In genomic region chr7:143463865-143464415, GRCm38 (mm10) we compare ENCODE assay signal across 8 mouse cellular contexts. TPM values are rescaled to one million over a fixed set of nuclear protein-coding genes. Genes with fewer than 3 reads are reported as not detected.
DNase-seq lines count a peak whose midpoint lies in the region; ATAC-seq and TF ChIP-seq lines count a peak whose summit lies in the region.

No protein-coding gene starts in this region.

- WGBS in forebrain, embryonic 14.5 days: 37% methylated on average over 11 of the region's 11 CpGs
- 42% methylated on average over 11 of the region's 11 CpGs for WGBS in forebrain, embryonic 16.5 days
- 34% methylated on average over 11 of the region's 11 CpGs for WGBS in hindbrain, embryonic 14.5 days
- WGBS in midbrain, postnatal 0 days: 34% methylated on average over 11 of the region's 11 CpGs

- peaks cover 11% of the 10 kb centered on the region; the same call in 1 of the 2 replicates for H3K27me3 ChIP-seq in forebrain, embryonic 14.5 days (replicated peaks; ENCODE audit: control insufficient read depth, insufficient read depth, low read length)
- H3K27me3 ChIP-seq in forebrain, embryonic 16.5 days (replicated peaks; ENCODE audit: control insufficient read depth, insufficient read depth, low read length): peaks cover 22% of the 10 kb centered on the region
- H3K27me3 ChIP-seq in hindbrain, embryonic 14.5 days (ENCODE audit: control insufficient read depth, insufficient read depth, low read length): peaks cover 4% of the 10 kb centered on the region; the same call in 1 of the 2 replicates
- no peaks in the 10 kb centered on the region for H3K27me3 ChIP-seq in midbrain, postnatal 0 days (ENCODE audit: insufficient read depth, low read length)

- TF ChIP-seq CTCF in midbrain, postnatal 0 days (IDR thresholded peaks at IDR 0.05): peak; percentile 90

- ATAC-seq in forebrain, embryonic 14.5 days: no peak
- ATAC-seq in forebrain, embryonic 16.5 days: no peak
- no peak for ATAC-seq in hindbrain, embryonic 14.5 days (ENCODE audit: low FRiP score)
- no peak for ATAC-seq in midbrain, postnatal 0 days (ENCODE audit: low FRiP score)

- peaks cover 10% of the 10 kb centered on the region for H3K4me1 ChIP-seq in forebrain, embryonic 14.5 days (ENCODE audit: control insufficient read depth, insufficient read depth, low read length)
- H3K4me1 ChIP-seq in forebrain, embryonic 16.5 days (replicated peaks; ENCODE audit: control insufficient read depth, insufficient read depth, low read length): peaks cover 14% of the 10 kb centered on the region
- peaks cover 21% of the 10 kb centered on the region for H3K4me1 ChIP-seq in hindbrain, embryonic 14.5 days (replicated peaks; ENCODE audit: control insufficient read depth, insufficient read depth, low read length)
- H3K4me1 ChIP-seq in midbrain, postnatal 0 days (ENCODE audit: insufficient read depth, low read length): peaks cover 3% of the 10 kb centered on the region

- H3K4me2 ChIP-seq in forebrain, embryonic 14.5 days (ENCODE audit: low read length): no peak overlapping the region
- H3K4me2 ChIP-seq in forebrain, embryonic 16.5 days (ENCODE audit: low read length): no peak overlapping the region
- no peak overlapping the region; the same call in 1 of the 2 replicates for H3K4me2 ChIP-seq in hindbrain, embryonic 14.5 days (replicated peaks)
- H3K4me2 ChIP-seq in midbrain, postnatal 0 days (ENCODE audit: low read depth, low read length, poor library complexity, severe bottlenecking): no peak overlapping the region

- intact Hi-C loops in left cerebral cortex, postnatal 25 days (cut with DNase I): loop anchor here (2.0 kb wide), 1 partner anchor 171 kb away; no protein-coding TSS in a partner anchor

- peaks cover 6% of the 10 kb centered on the region; the same call in 1 of the 2 replicates for H3K9me3 ChIP-seq in forebrain, embryonic 14.5 days (replicated peaks; ENCODE audit: control insufficient read depth, low read length)
- H3K9me3 ChIP-seq in forebrain, embryonic 16.5 days (ENCODE audit: control insufficient read depth, low read length): peaks cover 14% of the 10 kb centered on the region; the same call in 1 of the 2 replicates
- peaks cover 21% of the 10 kb centered on the region; the same call in 1 of the 2 replicates for H3K9me3 ChIP-seq in hindbrain, embryonic 14.5 days (ENCODE audit: control insufficient read depth, low read length)
- peaks cover 8% of the 10 kb centered on the region; the same call in 1 of the 2 replicates for H3K9me3 ChIP-seq in midbrain, postnatal 0 days (ENCODE audit: low read length)

- DNase-seq in forebrain, embryonic 14.5 days (ENCODE audit: low spot score): peak; percentile 83
- peak; percentile 55 for DNase-seq in c-Kit-positive CD71-negative TER-119-negative erythroid progenitor cells, embryonic 14.5 days (ENCODE audit: low read depth)
- DNase-seq in frontal cortex, postnatal 14 days (ENCODE audit: low spot score in 2 of 2): peak; percentile 44 to 69
- peak; percentile 88 for DNase-seq in hindbrain, embryonic 14.5 days (ENCODE audit: low spot score)
- peak; percentile 65 to 68 for DNase-seq in left cerebral cortex, postnatal 25 days (ENCODE audit: low spot score in 2 of 2)
- peak; percentile 84 for DNase-seq in midbrain, postnatal 0 days (ENCODE audit: low spot score)
- peak; percentile 42 to 52 for DNase-seq in spleen, postnatal 36 days (ENCODE audit: low spot score in 2 of 2)

- H3K4me3 ChIP-seq in forebrain, embryonic 14.5 days (ENCODE audit: low read depth, low read length): no peak overlapping the region
- H3K4me3 ChIP-seq in forebrain, embryonic 16.5 days (replicated peaks; ENCODE audit: low read length): no peak overlapping the region
- H3K4me3 ChIP-seq in hindbrain, embryonic 14.5 days (replicated peaks; ENCODE audit: low read length): no peak overlapping the region
- H3K4me3 ChIP-seq in midbrain, postnatal 0 days (ENCODE audit: low read depth, low read length): no peak overlapping the region

- H3K27ac ChIP-seq in forebrain, embryonic 14.5 days (ENCODE audit: low read depth, low read length): no peak overlapping the region
- no peak overlapping the region for H3K27ac ChIP-seq in forebrain, embryonic 16.5 days (ENCODE audit: low read length)
- H3K27ac ChIP-seq in hindbrain, embryonic 14.5 days: no peak overlapping the region
- H3K27ac ChIP-seq in midbrain, postnatal 0 days (ENCODE audit: low read depth, low read length): no peak overlapping the region

- no peak overlapping the region for H3K9ac ChIP-seq in forebrain, embryonic 14.5 days (ENCODE audit: low read length)
- H3K9ac ChIP-seq in forebrain, embryonic 16.5 days (replicated peaks; ENCODE audit: low read depth, low read length): no peak overlapping the region
- 0 out of 2 replicates have a peak overlapping the region, but pooled peaks have one; percentile 44 for H3K9ac ChIP-seq in hindbrain, embryonic 14.5 days
- no peak overlapping the region for H3K9ac ChIP-seq in midbrain, postnatal 0 days (replicated peaks; ENCODE audit: low read length, poor library complexity, severe bottlenecking)

- H3K36me3 ChIP-seq in forebrain, embryonic 14.5 days (ENCODE audit: control insufficient read depth, insufficient read depth, low read length): no peaks in the 10 kb centered on the region
- no peaks in the 10 kb centered on the region for H3K36me3 ChIP-seq in forebrain, embryonic 16.5 days (ENCODE audit: control insufficient read depth, insufficient read depth)
- H3K36me3 ChIP-seq in hindbrain, embryonic 14.5 days (replicated peaks; ENCODE audit: control insufficient read depth, insufficient read depth): no peaks in the 10 kb centered on the region
- no peaks in the 10 kb centered on the region for H3K36me3 ChIP-seq in midbrain, postnatal 0 days (ENCODE audit: insufficient read depth, low read length)

RNA-seq across cellular contexts. Expression of gene Cdkn1c, which starts 3.1 kb away (rescaled TPM):
- polyA plus RNA-seq in forebrain, embryonic 14.5 days (2014; fragmentation: Nextera tagmentation; extraction: Ambion mirVana): 229 and 231 TPM in 2 replicates
- 96.6 and 138 TPM in 2 replicates for polyA plus RNA-seq in forebrain, embryonic 16.5 days (2015; fragmentation: Nextera tagmentation; extraction: Ambion mirVana)
- 293 and 336 TPM in 2 replicates for polyA plus RNA-seq in hindbrain, embryonic 14.5 days (2014; fragmentation: Nextera tagmentation; extraction: Ambion mirVana)
- 10 to 100 TPM; 10.7 to 11.4 TPM for total RNA-seq in left cerebral cortex, postnatal 25 days (2021)
- total RNA-seq in midbrain, postnatal 0 days (2014; rRNA removed): 107 and 131 TPM in 2 replicates
- polyA plus RNA-seq in midbrain, postnatal 0 days (2015; fragmentation: Nextera tagmentation; extraction: Ambion mirVana): 111 and 115 TPM in 2 replicates

RNA-seq across cellular contexts. Expression of gene Slc22a18, which starts 9.6 kb away (rescaled TPM):
- polyA plus RNA-seq in forebrain, embryonic 14.5 days (2014; fragmentation: Nextera tagmentation; extraction: Ambion mirVana): 0.52 and 0.66 TPM in 2 replicates
- polyA plus RNA-seq in forebrain, embryonic 16.5 days (2015; fragmentation: Nextera tagmentation; extraction: Ambion mirVana): 0.42 and 0.54 TPM in 2 replicates
- 0.90 and 1.0 TPM in 2 replicates for polyA plus RNA-seq in hindbrain, embryonic 14.5 days (2014; fragmentation: Nextera tagmentation; extraction: Ambion mirVana)
- under 1 TPM in 1 of 2 experiments, not detected in 1; 0.78 TPM for total RNA-seq in left cerebral cortex, postnatal 25 days (2021)
- total RNA-seq in midbrain, postnatal 0 days (2014; rRNA removed): 0.33 and 0.47 TPM in 2 replicates
- 0.71 and 0.86 TPM in 2 replicates for polyA plus RNA-seq in midbrain, postnatal 0 days (2015; fragmentation: Nextera tagmentation; extraction: Ambion mirVana)

RNA-seq across cellular contexts. Expression of gene Phlda2, which starts 39.0 kb away (rescaled TPM):
- 0.32 TPM in 1 of 2 replicates, not detected in the other for polyA plus RNA-seq in forebrain, embryonic 14.5 days (2014; fragmentation: Nextera tagmentation; extraction: Ambion mirVana)
- polyA plus RNA-seq in forebrain, embryonic 16.5 days (2015; fragmentation: Nextera tagmentation; extraction: Ambion mirVana): 0.57 TPM in 1 of 2 replicates, not detected in the other
- 0.57 and 0.87 TPM in 2 replicates for polyA plus RNA-seq in hindbrain, embryonic 14.5 days (2014; fragmentation: Nextera tagmentation; extraction: Ambion mirVana)
- not detected for total RNA-seq in left cerebral cortex, postnatal 25 days (2021)
- total RNA-seq in midbrain, postnatal 0 days (2014; rRNA removed): 10.0 TPM in 1 of 2 replicates, not detected in the other
- polyA plus RNA-seq in midbrain, postnatal 0 days (2015; fragmentation: Nextera tagmentation; extraction: Ambion mirVana): 0.51 TPM in 1 of 2 replicates, not detected in the other
